In genomic region chr11:53116356-53116755, GRCm38 (mm10) we compare ENCODE assay signal across 21 mouse cellular contexts.
A peak's percentile ranks its signal among the peaks of the same experiment; 100 is the strongest.
DNase-seq lines count a peak whose midpoint lies in the region; ATAC-seq and TF ChIP-seq lines count a peak whose summit lies in the region.
"Had no signal": no experiment of that assay in that cellular context is flagged by ENCODE, and none has a peak within 500 bp of the region (broad histone marks: within the 10 kb centered on the region; RNA-seq: fewer than 3 reads in every experiment).

No protein-coding gene starts in this region.

- H3K4me2 ChIP-seq in intestine, embryonic 16.5 days (ENCODE audit: low read depth, low read length) = no peak overlapping the region
- H3K4me2 ChIP-seq in intestine, embryonic 15.5 days (replicated peaks) = no peak overlapping the region
- H3K4me2 ChIP-seq: hindbrain, embryonic 14.5 days; limb, embryonic 13.5 days; lung, embryonic 15.5 days had no signal

- no peaks in the 10 kb centered on the region for H3K27me3 ChIP-seq in intestine, embryonic 16.5 days (replicated peaks; ENCODE audit: control insufficient read depth, insufficient read depth, low read length)
- no peaks in the 10 kb centered on the region for H3K27me3 ChIP-seq in intestine, embryonic 15.5 days (replicated peaks)
- H3K27me3 ChIP-seq: lung, embryonic 15.5 days had no signal

- TF ChIP-seq POLR2A in bone marrow, adult 2 months (IDR thresholded peaks at IDR 0.05; ENCODE audit: borderline replicate concordance, control insufficient read depth, low read depth, low read length) = no peak

- TF ChIP-seq CTCF in bone marrow, adult 2 months (IDR thresholded peaks at IDR 0.05; ENCODE audit: control insufficient read depth, insufficient read depth, low read length) = no peak

- H3K4me1 ChIP-seq in intestine, embryonic 16.5 days (ENCODE audit: control insufficient read depth, insufficient read depth, low read length) = peaks cover 6% of the 10 kb centered on the region
- no peaks in the 10 kb centered on the region for H3K4me1 ChIP-seq in intestine, embryonic 15.5 days (replicated peaks)
- no peaks in the 10 kb centered on the region for H3K4me1 ChIP-seq in bone marrow, adult 2 months (ENCODE audit: control insufficient read depth, insufficient read depth, low read length)
- H3K4me1 ChIP-seq: lung, embryonic 15.5 days had no signal

- 0 out of 2 replicates have a peak, but pooled peaks have one; percentile 16 for ATAC-seq in intestine, embryonic 16.5 days
- no peak for ATAC-seq in intestine, embryonic 15.5 days
- ATAC-seq: Patski had no signal

- DNase-seq in A20 (ENCODE audit: low read depth, low spot score) = peak; percentile 15
- DNase-seq in thymus, postnatal 14 days = peak; percentile 45
- no peak for DNase-seq in frontal cortex, postnatal 25 days (ENCODE audit: low spot score in 2 of 2)
- no peak for DNase-seq in frontal cortex, postnatal 10 days (ENCODE audit: low spot score in 2 of 2)
- DNase-seq: adrenal gland, postnatal 10 days; cerebellum, postnatal 10 days; gastrocnemius, adult 2 months; kidney, adult 9 months; kidney, postnatal 36 days; layer of hippocampus, postnatal 36 days; lung, postnatal 36 days had no signal

- 74% methylated on average over 2 of the region's 2 CpGs for WGBS in intestine, embryonic 16.5 days
- WGBS in intestine, embryonic 15.5 days = 61% methylated on average over 2 of the region's 2 CpGs
- WGBS in bone marrow, adult 2 months = 63% methylated on average over 2 of the region's 2 CpGs

- no peaks in the 10 kb centered on the region for H3K9me3 ChIP-seq in intestine, embryonic 16.5 days (ENCODE audit: control insufficient read depth, low read length)
- no peaks in the 10 kb centered on the region for H3K9me3 ChIP-seq in intestine, embryonic 15.5 days
- H3K9me3 ChIP-seq: G1E; limb, embryonic 13.5 days; lung, embryonic 15.5 days had no signal

- H3K9ac ChIP-seq in intestine, embryonic 16.5 days (ENCODE audit: low read depth, low read length) = no peak overlapping the region
- H3K9ac ChIP-seq in intestine, embryonic 15.5 days = no peak overlapping the region
- H3K9ac ChIP-seq: hindbrain, embryonic 14.5 days; limb, embryonic 13.5 days; liver, embryonic 14.5 days; lung, embryonic 15.5 days had no signal

- no peaks in the 10 kb centered on the region for H3K36me3 ChIP-seq in intestine, embryonic 16.5 days (ENCODE audit: control insufficient read depth, insufficient read depth, low read length)
- H3K36me3 ChIP-seq in intestine, embryonic 15.5 days = no peaks in the 10 kb centered on the region
- H3K36me3 ChIP-seq: G1E; limb, embryonic 13.5 days; lung, embryonic 15.5 days had no signal

- H3K4me3 ChIP-seq in intestine, embryonic 16.5 days (ENCODE audit: low read length) = no peak overlapping the region
- H3K4me3 ChIP-seq in intestine, embryonic 15.5 days (replicated peaks) = no peak overlapping the region
- no peak overlapping the region for H3K4me3 ChIP-seq in bone marrow, adult 2 months (replicated peaks; ENCODE audit: control insufficient read depth, low read depth, low read length)
- H3K4me3 ChIP-seq: gastrocnemius, adult 2 months; limb, embryonic 13.5 days; lung, embryonic 15.5 days had no signal

- H3K27ac ChIP-seq in intestine, embryonic 16.5 days (ENCODE audit: low read length) = no peak overlapping the region
- no peak overlapping the region for H3K27ac ChIP-seq in intestine, embryonic 15.5 days
- H3K27ac ChIP-seq in bone marrow, adult 2 months (ENCODE audit: control insufficient read depth, insufficient read depth, low read depth, low read length, poor library complexity) = 0 out of 2 replicates have a peak overlapping the region, but pooled peaks have one; percentile 7
- H3K27ac ChIP-seq: gastrocnemius, adult 2 months; hindbrain, embryonic 14.5 days; limb, embryonic 13.5 days; liver, embryonic 14.5 days; lung, embryonic 15.5 days; stomach, postnatal 0 days had no signal

Comparison
In these comparisons a context has a peak if more than half of its experiments do, and no peak if none do; other contexts are left out.
1. DNase-seq: peak in A20 (single experiment) and thymus, postnatal 14 days (single experiment); none in frontal cortex, postnatal 25 days (0 of 2) and frontal cortex, postnatal 10 days (0 of 2).